Mouse (Mus musculus) midbrain, embryonic 16.5 days (tissue): Measurements from ENCODE around the gene Zzz3. TPM values are rescaled to one million over a fixed set of nuclear protein-coding genes. Genes with fewer than 3 reads are reported as not detected.

ENCODE experiments used
- ATAC-seq: fragments of 200-750 bp; cut with Nextera tagmentation; 2 replicates; pipeline ENCODE4 v1.8.0; 2017; ENCODE audit warnings: moderate TSS enrichment
- H3K27ac ChIP-seq: fragments of 300-500 bp; sonication (generic); 2 replicates; pipeline ENCODE4 v1.5.1; 2014; ENCODE audit warnings: mild to moderate bottlenecking, low read length, mixed read lengths
- H3K27me3 ChIP-seq: fragments of 300-500 bp; sonication (generic); 2 replicates; pipeline ENCODE4 v1.6.1; 2014; ENCODE audit warnings: low read depth, low read length, mixed read lengths; ENCODE audit not compliant: control insufficient read depth, insufficient read depth
- H3K36me3 ChIP-seq: fragments of 300-500 bp; sonication (generic); 2 replicates; pipeline ENCODE4 v1.6.1; 2014; ENCODE audit warnings: mild to moderate bottlenecking, low read length, moderate library complexity, mixed read lengths; ENCODE audit not compliant: control insufficient read depth, insufficient read depth
- H3K4me1 ChIP-seq: fragments of 300-500 bp; sonication (generic); 2 replicates; pipeline ENCODE4 v1.6.1; 2014; ENCODE audit warnings: mild to moderate bottlenecking, low read length, mixed read lengths; ENCODE audit not compliant: control insufficient read depth, insufficient read depth
- H3K4me2 ChIP-seq: fragments of 300-500 bp; sonication (generic); 2 replicates; pipeline ENCODE4 v1.6.1; 2014; ENCODE audit warnings: mild to moderate bottlenecking, low read length, mixed read lengths
- H3K4me3 ChIP-seq: fragments of 300-500 bp; sonication (generic); 2 replicates; pipeline ENCODE4 v1.5.1; 2014; ENCODE audit warnings: low read depth, mild to moderate bottlenecking, low read length, moderate library complexity, mixed read lengths
- H3K9ac ChIP-seq: fragments of 300-500 bp; sonication (generic); 2 replicates; pipeline ENCODE4 v1.6.1; 2014; ENCODE audit warnings: low read depth, low read length, mixed read lengths
- H3K9me3 ChIP-seq: fragments of 300-500 bp; sonication (generic); replicated peaks from 2 replicates; pipeline ENCODE4 v1.6.1; 2014; ENCODE audit warnings: mild to moderate bottlenecking, low read length, mixed read lengths; ENCODE audit not compliant: control insufficient read depth, poor library complexity, severe bottlenecking
- WGBS: fragments of 180-500 bp; shearing (Covaris S2); extraction: QIAGEN DNeasy Blood & Tissue Kit; methylation state at CpG from one replicate; pipeline ENCODE4 v1.1.7; 2014; 5-methylcytosine and 5-hydroxymethylcytosine counted together
- polyA plus RNA-seq: library from polyadenylated mRNA; unstranded; fragments of >200 nt; fragmentation: Nextera tagmentation; extraction: Ambion mirVana; gene quantifications from 2 replicates; pipeline ENCODE4 v1.2.1, GENCODE M21; 2015

Gene Zzz3
- polyA plus RNA-seq, 1 experiment from 2014 or later: 27.1 TPM

DNA sequence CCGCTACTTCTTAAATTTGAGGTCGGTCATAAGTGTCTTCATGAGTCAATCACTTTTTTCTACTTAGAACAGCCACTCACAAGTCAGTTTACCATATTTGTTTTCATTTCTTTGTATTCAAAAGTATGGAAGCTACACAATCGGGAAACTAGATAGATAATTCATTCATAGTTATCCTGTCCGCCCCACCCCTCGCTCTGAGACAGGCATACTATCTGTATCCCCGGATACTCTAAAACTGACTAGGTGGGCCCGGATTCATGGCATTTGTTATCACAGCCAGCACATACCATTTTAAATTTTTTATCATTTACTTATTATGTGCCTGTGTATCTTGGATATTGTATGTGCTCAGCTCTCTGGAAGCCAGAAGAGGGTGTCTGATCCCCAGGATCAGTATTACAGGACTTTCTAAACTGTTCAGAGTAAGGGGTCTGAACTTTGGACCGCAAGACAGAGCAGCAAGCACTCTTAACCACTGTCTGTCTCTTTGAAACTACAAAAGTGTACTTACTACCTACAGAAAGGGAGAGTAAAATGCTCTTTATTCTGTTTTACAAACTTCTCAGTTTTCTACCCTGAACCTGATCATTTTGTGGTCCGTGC lies 2.2 kb downstream of the Zzz3 start:
- no peaks in the 10 kb centered on the region for H3K9me3 ChIP-seq
- no peak for ATAC-seq
- H3K4me2 ChIP-seq: peak overlapping the region; percentile 70
- no peaks in the 10 kb centered on the region for H3K36me3 ChIP-seq
- peaks cover 20% of the 10 kb centered on the region for H3K4me1 ChIP-seq
- WGBS: 58% methylated on average over 9 of the region's 9 CpGs
- H3K27ac ChIP-seq: no peak overlapping the region
- no peaks in the 10 kb centered on the region for H3K27me3 ChIP-seq
- peak overlapping the region; percentile 93 for H3K9ac ChIP-seq
- peak overlapping the region; percentile 74 for H3K4me3 ChIP-seq

DNA sequence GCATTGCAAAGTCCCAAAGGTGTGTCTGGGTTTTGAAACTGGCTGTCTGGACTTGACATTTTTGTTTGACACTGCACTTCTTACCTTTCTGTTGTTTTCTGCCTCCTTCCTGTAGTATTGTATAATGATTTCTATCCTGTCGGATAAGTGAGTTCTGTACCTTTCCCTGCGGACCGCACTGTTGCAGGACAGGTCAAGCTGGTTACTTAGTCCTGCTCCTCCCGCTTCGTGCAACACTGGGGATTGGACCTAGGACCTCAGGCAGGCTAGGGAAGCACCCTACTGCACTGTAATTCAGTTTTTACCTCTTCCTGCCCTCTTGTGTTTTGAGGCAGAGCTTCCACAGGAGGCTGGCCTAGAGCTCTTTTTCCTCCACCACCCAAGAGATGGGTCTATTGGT lies 5.2 kb downstream of the Zzz3 start:
- Histone ChIP-seq H3K9me3 (no peaks in the 10 kb centered on the region), H3K36me3 (no peaks in the 10 kb centered on the region), H3K4me3 (no peak overlapping the region), H3K27me3 (no peaks in the 10 kb centered on the region), H3K4me1 (peaks cover 10% of the 10 kb centered on the region), H3K27ac (no peak overlapping the region), H3K9ac (no peak overlapping the region), H3K4me2 (no peak overlapping the region)
- no peak for ATAC-seq
- 93% methylated on average over 5 of the region's 5 CpGs for WGBS

DNA sequence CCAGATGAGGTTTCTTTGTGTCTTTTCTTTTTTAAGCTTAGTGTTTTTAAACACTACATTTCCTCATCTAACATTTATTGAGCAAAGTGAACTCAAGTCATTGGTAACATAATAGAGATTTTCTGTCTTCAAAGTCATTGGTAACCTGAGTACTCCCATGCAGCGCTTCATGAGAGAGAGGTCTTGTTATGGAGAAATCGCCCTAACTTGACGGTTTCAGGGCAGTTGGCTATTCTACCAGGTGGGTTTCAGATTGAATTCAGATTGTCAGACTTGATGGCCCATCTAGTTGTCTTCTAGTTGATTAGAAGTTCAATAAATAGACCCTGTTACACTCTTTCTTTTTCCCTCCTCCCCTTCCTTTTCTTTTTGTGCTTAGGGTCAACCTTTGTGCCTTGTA lies 5.6 kb downstream of the Zzz3 start:
- ATAC-seq: no peak
- Histone ChIP-seq H3K4me2 (no peak overlapping the region), H3K4me3 (no peak overlapping the region), H3K4me1 (peaks cover 10% of the 10 kb centered on the region), H3K27me3 (no peaks in the 10 kb centered on the region), H3K27ac (no peak overlapping the region), H3K9me3 (no peaks in the 10 kb centered on the region), H3K36me3 (no peaks in the 10 kb centered on the region), H3K9ac (no peak overlapping the region)
- 87% methylated on average over 3 of the region's 3 CpGs for WGBS

DNA sequence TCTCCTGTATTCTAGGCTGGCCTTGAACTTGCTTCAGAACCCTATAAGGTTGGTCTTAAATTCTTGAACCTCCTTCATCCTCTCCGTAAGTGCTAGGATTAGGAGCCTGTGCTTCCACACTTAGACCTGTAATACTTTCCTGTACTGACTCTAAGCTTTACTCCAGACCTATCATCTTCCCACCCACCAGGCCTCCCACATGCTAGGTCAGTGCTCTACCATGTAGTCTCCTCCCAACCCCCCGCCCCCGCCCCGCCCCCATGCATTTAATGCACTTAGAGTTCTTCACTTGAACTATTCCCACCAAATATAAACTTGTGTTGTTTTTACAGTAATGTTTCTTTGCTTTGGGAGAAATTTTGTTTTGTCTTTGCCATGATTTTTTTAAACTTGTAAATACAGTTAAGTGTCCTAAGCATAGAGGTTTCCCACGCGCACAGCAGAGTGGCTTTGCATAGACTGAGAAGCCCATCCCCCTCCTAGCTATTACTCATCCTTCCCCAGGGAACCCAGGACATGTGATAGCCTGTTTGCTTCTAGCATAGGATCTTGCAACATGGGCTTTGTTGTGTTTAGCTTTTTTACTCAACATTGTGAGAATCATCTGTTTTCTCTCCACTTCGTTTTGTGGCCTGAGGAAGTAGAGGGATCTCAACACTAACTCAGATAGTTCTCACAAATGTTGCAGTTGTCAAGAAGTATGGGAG lies 6.8 kb downstream of the Zzz3 start:
- Histone ChIP-seq H3K9me3 (no peaks in the 10 kb centered on the region), H3K27ac (no peak overlapping the region), H3K4me2 (no peak overlapping the region), H3K36me3 (no peaks in the 10 kb centered on the region), H3K9ac (no peak overlapping the region), H3K27me3 (no peaks in the 10 kb centered on the region), H3K4me3 (no peak overlapping the region), H3K4me1 (peaks cover 10% of the 10 kb centered on the region)
- no peak for ATAC-seq
- 88% methylated on average over 7 of the region's 7 CpGs for WGBS

GRCm38 (mm10) chr3:152402671-152403066 lies 7.4 kb downstream of the Zzz3 start:
- no peaks in the 10 kb centered on the region for H3K9me3 ChIP-seq
- no peak overlapping the region for H3K4me2 ChIP-seq
- H3K27ac ChIP-seq: no peak overlapping the region
- no peak for ATAC-seq
- H3K4me1 ChIP-seq: peaks cover 4% of the 10 kb centered on the region
- no peak overlapping the region for H3K4me3 ChIP-seq
- no peak overlapping the region for H3K9ac ChIP-seq
- no peaks in the 10 kb centered on the region for H3K27me3 ChIP-seq
- WGBS: 95% methylated on average over 3 of the region's 3 CpGs
- H3K36me3 ChIP-seq: no peaks in the 10 kb centered on the region

- Histone ChIP-seq H3K4me3 (no peak overlapping the region), H3K4me2 (no peak overlapping the region), H3K27ac (no peak overlapping the region), H3K4me1 (no peaks in the 10 kb centered on the region), H3K27me3 (no peaks in the 10 kb centered on the region), H3K36me3 (no peaks in the 10 kb centered on the region), H3K9me3 (no peaks in the 10 kb centered on the region), H3K9ac (no peak overlapping the region)
- 68% methylated on average over 2 of the region's 2 CpGs for WGBS
- no peak for ATAC-seq
These were observed 8.6 kb downstream of the Zzz3 start for GRCm38 (mm10) chr3:152403827-152404226.

DNA sequence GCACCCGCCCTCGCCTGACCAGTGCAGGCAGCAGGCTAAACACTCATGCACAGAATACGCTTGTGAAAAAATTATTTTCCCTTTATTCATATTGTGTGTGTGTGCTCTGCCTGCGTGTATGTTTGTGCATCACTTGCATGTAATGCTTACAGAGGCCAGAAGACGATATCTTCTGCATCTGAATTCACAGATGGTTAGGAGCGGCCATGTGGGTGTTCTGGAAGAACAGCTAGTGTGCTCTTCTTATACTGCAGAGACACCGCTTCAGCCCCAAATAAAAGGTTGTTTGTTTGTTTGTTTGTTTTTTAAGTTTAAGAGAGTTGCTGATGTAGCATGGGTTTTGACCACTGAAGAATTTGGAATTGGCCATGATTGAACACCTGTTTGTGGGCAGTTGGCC lies 10.1 kb downstream of the Zzz3 start:
- H3K36me3 ChIP-seq: no peaks in the 10 kb centered on the region
- H3K27ac ChIP-seq: no peak overlapping the region
- 93% methylated on average over 7 of the region's 7 CpGs for WGBS

DNA sequence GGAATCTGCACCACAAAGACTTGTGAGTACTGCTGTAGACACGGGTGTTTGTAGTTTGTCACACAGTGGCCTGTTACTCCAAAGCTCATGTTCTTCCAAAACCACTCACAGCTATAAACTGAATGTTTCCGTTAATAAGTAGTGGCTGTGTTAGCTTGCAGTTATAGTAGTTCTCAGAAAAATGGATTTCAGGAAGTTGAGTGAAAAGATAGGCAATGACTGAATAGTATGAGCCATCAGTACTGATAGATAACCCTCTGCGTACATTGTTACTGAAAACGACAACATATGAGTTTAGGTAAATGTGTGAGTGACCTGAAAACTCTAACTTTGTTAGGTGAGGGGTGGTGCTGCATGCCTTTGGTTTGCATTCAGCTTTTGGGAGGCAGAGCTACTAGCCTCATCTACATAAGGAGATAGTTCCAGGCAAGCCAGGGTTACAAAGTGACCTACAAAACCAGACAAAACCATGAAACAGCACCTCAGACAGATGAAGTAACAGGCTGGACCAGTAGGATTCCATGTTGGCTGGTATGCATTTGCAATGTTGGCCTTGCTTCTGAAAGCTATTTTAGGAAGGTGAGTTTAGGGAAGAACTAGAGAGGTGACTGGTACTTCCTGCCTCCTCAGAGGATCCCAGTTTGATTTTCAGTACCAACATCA lies 10.8 kb downstream of the Zzz3 start:
- no peak for ATAC-seq
- H3K27ac ChIP-seq: no peak overlapping the region
- 91% methylated on average over 4 of the region's 4 CpGs for WGBS

More for the DNA sequence above, 10.1 kb downstream of the Zzz3 start:
- no peaks in the 10 kb centered on the region for H3K9me3 ChIP-seq
- no peak overlapping the region for H3K4me2 ChIP-seq
- no peak overlapping the region for H3K9ac ChIP-seq
- ATAC-seq: no peak
- no peaks in the 10 kb centered on the region for H3K4me1 ChIP-seq
- H3K27me3 ChIP-seq: no peaks in the 10 kb centered on the region
- no peak overlapping the region for H3K4me3 ChIP-seq

GRCm38 (mm10) chr3:152410980-152411551 lies 15.8 kb downstream of the Zzz3 start:
- no peak overlapping the region for H3K4me3 ChIP-seq
- H3K9me3 ChIP-seq: no peaks in the 10 kb centered on the region
- no peaks in the 10 kb centered on the region for H3K27me3 ChIP-seq
- no peaks in the 10 kb centered on the region; the same call in 1 of the 2 replicates for H3K4me1 ChIP-seq
- WGBS: 93% methylated on average over 7 of the region's 7 CpGs
- H3K27ac ChIP-seq: no peak overlapping the region
- no peak overlapping the region for H3K9ac ChIP-seq
- H3K36me3 ChIP-seq: no peaks in the 10 kb centered on the region
- no peak overlapping the region for H3K4me2 ChIP-seq
- no peak for ATAC-seq

More for the DNA sequence above, 10.8 kb downstream of the Zzz3 start:
- H3K9me3 ChIP-seq: no peaks in the 10 kb centered on the region
- no peak overlapping the region for H3K4me3 ChIP-seq
- H3K36me3 ChIP-seq: no peaks in the 10 kb centered on the region
- H3K4me2 ChIP-seq: no peak overlapping the region
- no peak overlapping the region for H3K9ac ChIP-seq
- no peaks in the 10 kb centered on the region for H3K4me1 ChIP-seq
- H3K27me3 ChIP-seq: no peaks in the 10 kb centered on the region
